Mouse (Mus musculus) spleen, postnatal 10 days (tissue): ENCODE data around the gene Rassf7.

Source experiments
- DNase-seq, 2 experiments: peaks; one replicate each; pipeline ENCODE4 v3.0.0; 2021 to 2022; ENCODE audit warnings: low spot score in 2 of 2

Gene Rassf7

GRCm38 (mm10) chr7:141196619-141197282 is 18.9 kb upstream of the Rassf7 start:
- DNase-seq: no peak

- no peak for DNase-seq
Measured at GRCm38 (mm10) chr7:141198121-141198520, 17.5 kb upstream of the Rassf7 start.

GRCm38 (mm10) chr7:141204546-141204945 is 11.1 kb upstream of the Rassf7 start:
- DNase-seq: no peak

GRCm38 (mm10) chr7:141205504-141205903 is 10.2 kb upstream of the Rassf7 start:
- DNase-seq: no peak

- peak; percentile 28 to 34 for DNase-seq
Measured at GRCm38 (mm10) chr7:141206182-141206937, 9.3 kb upstream of the Rassf7 start.

- DNase-seq: peak; percentile 50 to 62
Measured at GRCm38 (mm10) chr7:141209526-141209925, 6.1 kb upstream of the Rassf7 start.

- peak; percentile 17 to 34 for DNase-seq
Measured at GRCm38 (mm10) chr7:141210137-141210536, 5.5 kb upstream of the Rassf7 start.

GRCm38 (mm10) chr7:141210606-141211131 is 5.0 kb upstream of the Rassf7 start:
- DNase-seq: peak; percentile 19 to 38

- peak in 1 of 2 experiments; percentile 20 for DNase-seq
Measured at GRCm38 (mm10) chr7:141213133-141213532, 2.5 kb upstream of the Rassf7 start.

GRCm38 (mm10) chr7:141213605-141214235 is 1.9 kb upstream of the Rassf7 start, which contains the start of gene Lmntd2:
Gene Lmntd2 (minus strand): TSS chr7:141214080.
- peak; percentile 18 to 22 for DNase-seq

- DNase-seq: no peak
Measured at GRCm38 (mm10) chr7:141214310-141214709, 1.4 kb upstream of the Rassf7 start.

GRCm38 (mm10) chr7:141215880-141216733 is 447 bp downstream of the Rassf7 start:
- peak; percentile 69 to 71 for DNase-seq

- DNase-seq: peak in 1 of 2 experiments; percentile 19
Measured at GRCm38 (mm10) chr7:141216894-141217293, 1.2 kb downstream of the Rassf7 start.

- DNase-seq: peak in 1 of 2 experiments; percentile 19
Measured at GRCm38 (mm10) chr7:141217343-141218013, 1.8 kb downstream of the Rassf7 start.

- no peak for DNase-seq
Measured at GRCm38 (mm10) chr7:141218141-141218540, 2.5 kb downstream of the Rassf7 start.

- no peak for DNase-seq
Measured at GRCm38 (mm10) chr7:141218557-141219133, 3.0 kb downstream of the Rassf7 start.

GRCm38 (mm10) chr7:141219558-141220099 is 4.0 kb downstream of the Rassf7 start:
- no peak for DNase-seq

- no peak for DNase-seq
Measured at GRCm38 (mm10) chr7:141220377-141220776, 4.7 kb downstream of the Rassf7 start.

GRCm38 (mm10) chr7:141221249-141222125 is 5.8 kb downstream of the Rassf7 start:
- peak; percentile 92 to 98 for DNase-seq
